Mouse (Mus musculus): ENCODE data around the gene Slc25a51.
"Not testable (repeated sequence)": the region's sequence is repeated elsewhere in the genome, so short reads cannot be mapped to it uniquely, and the experiment has no call there.

- TF ChIP-seq TBP (IDR thresholded peaks at IDR 0.05; ENCODE audit: low read depth, low read length); EP300 (IDR thresholded peaks at IDR 0.05; ENCODE audit: low read depth in 1 of 2, low read length in 2 of 2); GATA1 (IDR thresholded peaks at IDR 0.05; ENCODE audit: low read depth, low read length); ZC3H11A (IDR thresholded peaks at IDR 0.05; ENCODE audit: low read depth, low read length): not testable (repeated sequence)
Measured at GRCm38 (mm10) chr4:45398315-45398714, 10.3 kb downstream of the Slc25a51 start.

Data from MEL (cell line).